Mouse (Mus musculus) midbrain, embryonic 10.5 days (tissue): Measurements from ENCODE around the gene Pir. TPM values are rescaled to one million over a fixed set of nuclear protein-coding genes. Genes with fewer than 3 reads are reported as not detected.
A peak's percentile ranks its signal among the peaks of the same experiment; 100 is the strongest.

ENCODE experiments used
- DNase-seq: peaks from one replicate; pipeline ENCODE4 v3.0.0-alpha.2; 2017; ENCODE audit warnings: low spot score
- H3K27ac ChIP-seq: fragments of 300-500 bp; sonication (generic); replicated peaks from 2 replicates; pipeline ENCODE4 v1.5.1; 2016; ENCODE audit warnings: mild to moderate bottlenecking
- H3K27me3 ChIP-seq: fragments of 300-500 bp; sonication (generic); 2 replicates; pipeline ENCODE4 v1.6.1; 2016; ENCODE audit warnings: low read depth, mild to moderate bottlenecking; ENCODE audit not compliant: poor library complexity, severe bottlenecking
- H3K36me3 ChIP-seq: fragments of 300-500 bp; sonication (generic); 2 replicates; pipeline ENCODE4 v1.6.1; 2016; ENCODE audit warnings: mild to moderate bottlenecking, moderate library complexity
- H3K4me1 ChIP-seq: fragments of 300-500 bp; sonication (generic); 2 replicates; pipeline ENCODE4 v1.6.1; 2016
- H3K4me3 ChIP-seq: fragments of 300-500 bp; sonication (generic); 2 replicates; pipeline ENCODE4 v1.5.1; 2016; ENCODE audit warnings: mild to moderate bottlenecking, moderate library complexity
- H3K9me3 ChIP-seq: fragments of 300-500 bp; sonication (generic); replicated peaks from 2 replicates; pipeline ENCODE4 v1.6.1; 2016; ENCODE audit warnings: mild to moderate bottlenecking
- WGBS: fragments of 180-500 bp; shearing (Covaris S2); methylation state at CpG from one replicate; pipeline ENCODE4 v1.1.7; 2016; 5-methylcytosine and 5-hydroxymethylcytosine counted together
- polyA plus RNA-seq: library from polyadenylated mRNA; unstranded; fragments of >200 nt; fragmentation: Nextera tagmentation; extraction: Ambion mirVana; gene quantifications from 2 replicates; pipeline ENCODE4 v1.2.1, GENCODE M21; 2016

The Pir gene
- polyA plus RNA-seq = 7.7 and 9.4 TPM in 2 replicates

DNA sequence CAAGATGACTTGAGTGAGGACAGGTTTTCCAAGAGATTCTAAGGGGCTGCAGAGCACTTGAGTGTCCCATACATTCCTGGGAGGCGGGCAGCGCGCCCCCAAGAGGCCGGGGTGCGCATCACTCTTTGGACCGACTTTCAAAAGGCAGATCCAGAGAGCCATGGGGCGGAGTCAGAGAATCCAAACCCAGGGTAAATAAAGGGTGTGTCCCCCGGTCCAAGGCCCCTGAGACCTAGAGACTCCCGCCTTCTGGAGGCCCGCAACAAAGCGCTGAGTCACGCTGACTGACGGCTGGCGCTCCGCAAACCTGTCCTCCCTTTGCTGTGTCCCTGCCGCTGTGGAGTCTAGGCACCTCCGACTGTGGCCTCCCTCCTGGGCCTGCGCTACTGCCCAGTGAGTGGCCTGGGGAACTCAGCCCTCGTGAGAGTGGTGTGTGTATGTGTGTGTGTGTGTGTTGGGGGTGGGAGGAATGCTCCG lies at the start of gene Pir:
Pir (plus strand) TSS at position 87 of the 477 bp plus-strand sequence.
- no peaks in the 10 kb centered on the region for H3K36me3 ChIP-seq
- peak; percentile 59 for DNase-seq
- H3K27me3 ChIP-seq = peaks cover 88% of the 10 kb centered on the region
- H3K27ac ChIP-seq = peak within 1 kb of the TSS; percentile 73
- peak within 1 kb of the TSS; percentile 50 for H3K4me3 ChIP-seq
- 0 out of 2 replicates have a peak, but pooled peaks cover 2% of the 10 kb centered on the region for H3K4me1 ChIP-seq
- WGBS = 14% methylated on average over 20 of the region's 20 CpGs
- no peaks in the 10 kb centered on the region for H3K9me3 ChIP-seq

DNA sequence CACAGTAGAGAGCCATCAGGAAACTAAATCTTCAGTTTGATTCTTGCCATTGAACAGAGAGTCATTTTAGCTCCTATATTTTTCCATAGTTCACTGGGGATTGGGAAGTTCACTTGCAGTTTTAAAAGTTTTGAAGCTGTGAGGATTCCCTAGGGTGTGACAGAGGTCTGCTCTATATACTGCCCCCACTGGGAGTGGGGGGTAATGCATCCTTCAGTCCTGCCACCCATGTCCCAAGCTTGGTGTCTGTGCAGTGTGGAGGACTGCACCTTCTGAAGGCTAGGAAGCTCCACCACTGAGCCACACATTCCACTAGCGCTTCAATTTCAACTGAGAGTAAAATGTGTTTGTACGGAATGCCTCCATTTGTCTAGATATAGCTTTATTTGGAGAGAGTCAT lies 47.2 kb upstream of the Pir start:
- no peak for DNase-seq
- no peaks in the 10 kb centered on the region for H3K4me1 ChIP-seq
- WGBS = 68% methylated on average over 2 of the region's 2 CpGs
- no peaks in the 10 kb centered on the region for H3K9me3 ChIP-seq
- no peaks in the 10 kb centered on the region for H3K36me3 ChIP-seq
- peaks cover 81% of the 10 kb centered on the region for H3K27me3 ChIP-seq
- H3K4me3 ChIP-seq = no peak overlapping the region
- H3K27ac ChIP-seq = no peak overlapping the region

DNA sequence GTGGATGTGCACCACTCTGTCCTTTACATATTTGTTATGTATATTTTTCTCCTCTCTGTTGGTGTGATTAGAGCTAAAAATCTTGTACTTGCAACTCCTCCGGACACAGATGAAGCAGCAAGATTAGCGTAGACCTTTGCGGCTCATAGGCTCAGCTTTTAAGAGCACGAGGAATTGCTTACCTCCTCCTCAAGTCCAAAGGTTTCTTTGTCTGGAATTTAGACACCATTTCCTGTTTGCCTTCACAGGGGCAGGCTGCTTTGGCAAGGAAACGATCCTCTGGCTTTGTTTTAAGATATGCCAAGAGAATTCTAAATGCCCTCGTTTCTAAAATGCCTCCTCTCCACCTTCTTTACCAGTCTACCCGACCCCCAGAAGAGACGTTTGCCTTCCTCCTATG lies 35.8 kb upstream of the Pir start:
- Histone ChIP-seq H3K4me1 (no peaks in the 10 kb centered on the region), H3K4me3 (no peak overlapping the region), H3K9me3 (no peaks in the 10 kb centered on the region), H3K27me3 (peaks cover 72% of the 10 kb centered on the region), H3K36me3 (no peaks in the 10 kb centered on the region), H3K27ac (no peak overlapping the region)
- DNase-seq = no peak
- WGBS = 71% methylated on average over 8 of the region's 8 CpGs

DNA sequence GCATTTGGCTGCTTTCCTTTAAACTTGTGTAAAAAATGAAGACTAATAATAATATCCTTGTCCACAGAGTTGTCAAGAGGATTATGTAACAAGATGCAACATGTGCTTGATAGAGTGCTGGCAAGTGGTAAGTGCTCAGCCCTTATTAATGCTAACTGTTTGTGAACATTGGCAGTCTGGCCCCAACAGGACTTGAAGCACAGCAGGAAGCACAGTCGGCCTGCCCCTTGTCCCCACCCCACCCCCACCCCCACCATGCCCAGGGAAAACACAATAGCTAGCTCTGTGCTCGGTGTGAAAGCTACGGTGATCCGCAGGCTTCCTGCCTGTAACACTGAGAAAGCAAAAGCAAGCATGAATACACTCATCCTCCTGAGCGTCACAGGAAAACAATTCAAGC lies 23.5 kb upstream of the Pir start:
- H3K27ac ChIP-seq = peak overlapping the region; percentile 52; the same call in 1 of the 2 replicates
- H3K9me3 ChIP-seq = no peaks in the 10 kb centered on the region
- H3K4me1 ChIP-seq = peaks cover 6% of the 10 kb centered on the region
- 0 out of 2 replicates have a peak overlapping the region, but pooled peaks have one; percentile 7 for H3K4me3 ChIP-seq
- no peaks in the 10 kb centered on the region for H3K36me3 ChIP-seq
- WGBS = 30% methylated on average over 5 of the region's 5 CpGs
- DNase-seq = peak; percentile 14
- H3K27me3 ChIP-seq = peaks cover 68% of the 10 kb centered on the region

DNA sequence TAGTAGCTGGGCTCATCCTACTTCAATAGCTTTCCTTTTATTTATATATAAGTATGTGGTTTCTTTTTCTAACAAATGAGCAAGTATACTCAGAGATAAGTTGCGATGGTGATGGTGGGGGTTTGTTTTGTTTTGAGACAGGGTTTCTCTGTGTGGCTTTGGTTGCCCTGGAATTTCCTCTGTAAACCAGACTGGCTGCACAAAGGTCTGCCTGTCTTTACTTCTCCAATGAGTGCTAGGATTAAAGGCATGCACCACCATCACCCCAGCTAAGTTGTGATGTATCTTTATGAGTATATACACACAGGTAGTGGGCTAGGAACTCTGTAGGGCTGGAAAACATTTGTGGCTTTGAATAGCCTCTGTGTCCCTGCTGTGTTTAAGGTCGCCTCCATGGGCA lies 22.4 kb upstream of the Pir start:
- Histone ChIP-seq H3K9me3 (no peaks in the 10 kb centered on the region), H3K36me3 (no peaks in the 10 kb centered on the region), H3K27me3 (peaks cover 75% of the 10 kb centered on the region), H3K27ac (no peak overlapping the region), H3K4me3 (no peak overlapping the region), H3K4me1 (peaks cover 6% of the 10 kb centered on the region)
- WGBS = 64% methylated on average over 2 of the region's 2 CpGs
- no peak for DNase-seq

DNA sequence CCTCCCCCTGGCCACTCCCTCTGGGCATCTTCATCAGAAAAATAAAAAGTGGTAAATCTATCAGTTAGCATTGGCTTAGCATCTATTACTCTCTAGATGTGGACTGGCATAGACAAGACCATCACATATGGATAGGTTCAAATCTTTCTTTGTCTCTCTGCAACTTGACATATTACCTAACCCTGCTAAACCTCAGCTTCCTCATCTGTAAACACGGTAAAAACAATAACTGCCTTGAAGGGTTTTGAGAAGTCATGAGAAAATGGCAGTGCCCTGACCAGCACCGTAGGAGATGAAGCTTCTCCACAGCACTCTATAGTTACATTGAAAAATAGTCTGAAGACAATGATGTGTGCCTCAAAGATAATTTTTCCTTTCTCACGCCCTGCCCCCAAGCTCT lies 12.6 kb upstream of the Pir start:
- DNase-seq = no peak
- 81% methylated on average over 3 of the region's 3 CpGs for WGBS
- Histone ChIP-seq H3K4me3 (no peak overlapping the region), H3K4me1 (no peaks in the 10 kb centered on the region), H3K36me3 (no peaks in the 10 kb centered on the region), H3K9me3 (no peaks in the 10 kb centered on the region), H3K27ac (no peak overlapping the region), H3K27me3 (peaks cover 99% of the 10 kb centered on the region)

DNA sequence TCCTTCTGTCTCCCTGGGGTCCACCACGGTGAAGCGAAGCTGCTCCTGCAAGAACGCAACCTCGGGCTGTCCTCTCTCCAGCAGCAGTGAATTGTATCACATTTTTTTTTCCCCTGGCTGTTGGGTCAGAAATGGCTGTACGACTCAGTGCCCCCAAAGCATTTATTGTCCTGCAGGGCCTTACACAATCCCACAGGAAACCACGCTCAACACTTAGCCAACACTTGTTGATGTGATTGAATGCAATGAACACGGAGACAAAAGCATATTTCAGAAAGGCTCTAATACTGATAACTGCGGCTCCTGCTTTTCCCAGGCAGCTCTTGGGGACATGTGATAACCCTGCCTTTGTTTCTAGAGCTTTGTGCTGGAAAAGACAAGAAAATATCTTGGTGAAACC lies 11.1 kb upstream of the Pir start, which contains the start of gene Bmx:
Bmx (minus strand) TSS at position 137 of the 400 bp plus-strand sequence.
- H3K27me3 ChIP-seq = peaks cover 100% of the 10 kb centered on the region

DNA sequence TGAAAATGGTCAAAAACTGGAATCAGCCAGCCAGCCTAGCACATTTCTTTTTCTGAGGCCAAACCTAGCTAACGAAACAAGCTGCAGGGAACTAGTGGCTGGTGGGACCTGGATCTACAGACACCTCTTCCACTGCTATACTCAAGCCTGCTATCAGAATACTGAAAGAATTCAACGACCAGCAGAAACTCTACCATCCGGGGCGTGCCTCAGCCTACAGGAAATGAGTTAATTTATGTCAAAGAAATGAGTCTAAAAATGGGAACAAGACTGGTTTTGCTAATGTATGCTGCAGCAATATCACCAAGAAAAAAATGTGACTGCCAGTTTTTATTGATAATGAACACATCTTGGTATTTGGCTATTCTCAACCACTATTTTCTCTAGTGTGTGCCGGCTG lies 10.5 kb upstream of the Pir start:
- no peaks in the 10 kb centered on the region for H3K4me1 ChIP-seq
- H3K27ac ChIP-seq = no peak overlapping the region
- 86% methylated on average over 5 of the region's 5 CpGs for WGBS
- H3K9me3 ChIP-seq = no peaks in the 10 kb centered on the region
- no peak for DNase-seq
- no peak overlapping the region for H3K4me3 ChIP-seq
- no peaks in the 10 kb centered on the region for H3K36me3 ChIP-seq
- peaks cover 100% of the 10 kb centered on the region for H3K27me3 ChIP-seq

More for the DNA sequence above, 11.1 kb upstream of the Pir start, which contains the start of gene Bmx:
- no peaks in the 10 kb centered on the region for H3K4me1 ChIP-seq
- WGBS = 81% methylated on average over 8 of the region's 8 CpGs
- no peaks in the 10 kb centered on the region for H3K36me3 ChIP-seq
- H3K27ac ChIP-seq = no peak within 1 kb of the TSS
- DNase-seq = no peak
- H3K9me3 ChIP-seq = no peaks in the 10 kb centered on the region
- no peak within 1 kb of the TSS for H3K4me3 ChIP-seq

DNA sequence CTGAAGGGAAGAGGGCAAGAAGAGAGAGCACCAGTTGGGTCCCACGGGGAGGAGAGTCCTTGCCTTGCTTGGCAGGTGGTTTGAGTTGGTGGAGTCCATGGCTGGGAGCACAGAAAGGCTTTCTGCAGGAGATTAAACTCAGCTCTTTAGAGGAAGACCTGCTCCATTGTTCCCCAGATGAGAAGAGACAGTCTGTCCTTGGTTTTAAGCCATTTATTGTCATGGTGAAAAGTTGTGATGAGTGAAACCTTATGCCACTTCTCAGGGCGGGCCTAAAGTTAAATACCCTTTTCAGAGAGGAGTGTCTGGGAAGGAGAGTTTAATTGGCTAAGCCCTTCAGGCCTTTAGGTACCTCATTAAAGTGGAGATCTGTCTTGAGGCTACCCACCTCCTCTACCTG lies 6.9 kb upstream of the Pir start:
- H3K4me3 ChIP-seq = no peak overlapping the region
- peaks cover 93% of the 10 kb centered on the region for H3K27me3 ChIP-seq
- no peaks in the 10 kb centered on the region for H3K4me1 ChIP-seq
- 49% methylated on average over 2 of the region's 2 CpGs for WGBS
- H3K9me3 ChIP-seq = no peaks in the 10 kb centered on the region
- no peak overlapping the region for H3K27ac ChIP-seq
- DNase-seq = no peak
- H3K36me3 ChIP-seq = no peaks in the 10 kb centered on the region

DNA sequence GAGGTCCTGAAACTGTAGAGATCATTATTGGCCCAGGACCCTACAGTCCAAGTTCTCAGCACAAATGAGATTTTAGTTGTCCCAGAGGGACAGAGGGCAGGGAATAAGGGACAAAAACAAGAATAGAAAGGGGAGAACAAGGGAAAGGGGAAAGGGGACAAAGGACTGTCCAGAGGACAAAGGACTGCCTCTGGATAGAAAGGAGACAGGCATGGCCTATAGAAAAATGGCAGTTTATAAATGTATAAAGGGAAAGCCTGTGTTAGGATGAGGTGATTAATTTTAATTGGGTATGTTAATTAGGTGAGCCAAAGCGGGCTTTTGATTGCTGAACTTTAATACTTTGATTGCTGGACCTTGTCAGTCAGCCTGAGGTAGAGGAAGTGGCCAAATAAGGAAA lies 4.3 kb upstream of the Pir start:
- WGBS = 50% methylated on average over 1 of the region's 1 CpGs
- no peak overlapping the region for H3K27ac ChIP-seq
- no peak overlapping the region for H3K4me3 ChIP-seq
- H3K27me3 ChIP-seq = peaks cover 93% of the 10 kb centered on the region
- 0 out of 2 replicates have a peak, but pooled peaks cover 2% of the 10 kb centered on the region for H3K4me1 ChIP-seq
- no peaks in the 10 kb centered on the region for H3K9me3 ChIP-seq
- no peak for DNase-seq
- H3K36me3 ChIP-seq = no peaks in the 10 kb centered on the region

DNA sequence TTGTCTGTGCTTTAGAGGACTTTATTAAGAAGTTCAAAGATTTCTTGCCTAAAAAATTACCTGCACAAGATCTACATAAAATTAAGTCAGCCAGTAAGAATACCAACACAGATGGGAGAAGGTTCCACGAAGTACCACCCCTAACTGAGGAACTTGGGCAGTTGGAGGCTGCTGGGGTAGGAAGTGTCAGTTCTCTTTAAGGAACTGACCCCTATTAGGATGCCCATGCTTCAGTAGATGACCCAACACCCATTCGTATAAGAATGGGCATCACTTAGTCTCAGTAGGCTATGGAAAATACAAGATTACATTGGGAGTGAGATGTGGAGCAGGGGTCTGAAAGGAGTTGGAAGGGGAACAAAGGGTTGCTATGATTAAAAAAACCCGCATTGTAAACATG lies 1.4 kb downstream of the Pir start:
- Histone ChIP-seq H3K27me3 (peaks cover 91% of the 10 kb centered on the region), H3K27ac (no peak overlapping the region), H3K36me3 (no peaks in the 10 kb centered on the region), H3K9me3 (no peaks in the 10 kb centered on the region), H3K4me1 (0 out of 2 replicates have a peak, but pooled peaks cover 2% of the 10 kb centered on the region), H3K4me3 (no peak overlapping the region)
- 89% methylated on average over 3 of the region's 3 CpGs for WGBS
- DNase-seq = no peak

DNA sequence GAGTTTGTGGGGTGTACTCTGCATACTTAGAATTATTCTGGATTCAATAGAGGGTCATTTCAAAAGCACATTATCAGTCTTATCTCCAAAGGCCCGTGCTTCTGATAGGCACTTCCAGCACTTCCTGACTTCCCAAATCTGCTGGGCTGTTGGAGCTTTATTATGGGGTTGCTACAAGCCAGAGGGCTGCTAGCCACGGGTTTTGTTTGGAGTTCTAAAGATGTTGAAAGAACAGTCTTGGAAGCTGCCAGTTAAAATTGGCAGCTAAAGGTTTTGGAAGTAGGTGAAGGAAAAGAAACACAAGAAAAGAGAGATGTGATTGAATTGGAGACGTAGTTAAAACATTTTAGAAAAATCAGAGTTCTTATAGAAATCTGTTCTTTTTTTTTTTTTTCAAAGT lies 6.4 kb downstream of the Pir start:
- Histone ChIP-seq H3K4me3 (no peak overlapping the region), H3K27me3 (peaks cover 62% of the 10 kb centered on the region)
- WGBS = 77% methylated on average over 3 of the region's 3 CpGs

DNA sequence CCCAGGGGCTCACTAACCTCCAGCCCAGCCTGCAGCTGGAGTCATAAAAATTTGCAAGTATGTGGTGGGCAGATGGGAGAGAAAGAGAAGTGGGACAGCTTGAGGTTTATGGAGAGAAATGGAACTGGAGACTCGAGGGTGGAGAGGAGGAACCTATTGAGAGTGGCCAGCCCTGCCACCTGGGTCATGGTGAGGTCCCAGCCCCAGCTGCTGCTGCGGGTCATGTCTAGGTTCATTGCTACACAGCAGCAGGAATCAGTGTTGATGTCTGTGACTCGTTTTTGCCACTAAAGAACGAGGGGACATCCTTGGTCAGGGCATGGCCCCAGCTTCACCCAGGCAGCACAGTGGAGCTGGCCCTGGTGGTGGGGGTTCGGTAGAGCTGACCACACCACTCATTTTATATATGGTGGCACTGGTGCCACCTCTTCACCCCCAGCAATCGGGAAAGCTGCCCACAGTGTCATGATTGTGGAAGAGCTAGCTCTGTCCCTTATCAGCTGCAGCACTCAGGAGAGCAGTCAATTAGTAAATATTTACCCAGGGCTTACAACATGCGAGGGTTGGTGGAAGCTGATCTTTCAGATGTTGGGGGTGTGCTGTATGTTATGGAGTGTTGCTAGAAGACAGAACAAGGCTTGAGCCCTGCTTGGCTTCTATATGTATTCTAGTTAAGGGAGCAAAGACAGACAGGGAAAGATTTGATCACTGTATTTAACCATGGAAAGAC lies 11.9 kb downstream of the Pir start:
- no peaks in the 10 kb centered on the region for H3K9me3 ChIP-seq
- no peak overlapping the region for H3K27ac ChIP-seq
- DNase-seq = no peak
- H3K36me3 ChIP-seq = no peaks in the 10 kb centered on the region
- WGBS = 75% methylated on average over 7 of the region's 7 CpGs
- no peaks in the 10 kb centered on the region for H3K4me1 ChIP-seq
- no peak overlapping the region for H3K4me3 ChIP-seq
- H3K27me3 ChIP-seq = peaks cover 60% of the 10 kb centered on the region

More for the DNA sequence above, 6.4 kb downstream of the Pir start:
- no peaks in the 10 kb centered on the region for H3K4me1 ChIP-seq
- DNase-seq = no peak
- H3K9me3 ChIP-seq = no peaks in the 10 kb centered on the region
- no peaks in the 10 kb centered on the region for H3K36me3 ChIP-seq
- no peak overlapping the region for H3K27ac ChIP-seq
